Comparison of ENCODE assay signal across 8 mouse cellular contexts in the genomic region with DNA sequence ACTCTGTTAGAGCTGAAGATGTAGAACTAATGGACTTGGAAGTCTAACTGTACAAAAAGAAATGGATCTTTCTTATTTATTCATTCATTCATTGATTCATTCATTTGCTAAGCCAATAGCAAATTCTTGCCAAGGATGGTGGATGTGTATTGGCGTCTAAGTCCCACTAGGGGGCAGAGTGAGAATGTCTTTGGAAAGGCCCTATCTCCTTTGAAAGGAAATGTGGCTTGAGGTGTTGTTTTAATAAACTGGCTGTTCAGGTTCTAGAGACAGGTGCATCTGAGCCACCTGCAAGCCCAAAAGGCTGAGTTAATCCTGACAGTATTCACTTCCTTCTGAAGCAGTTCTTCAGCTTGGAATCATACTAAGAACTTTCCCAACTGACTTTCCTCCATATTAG. TPM values are rescaled to one million over a fixed set of nuclear protein-coding genes. Genes with fewer than 3 reads are reported as not detected.
DNase-seq lines count a peak whose midpoint lies in the region; ATAC-seq and TF ChIP-seq lines count a peak whose summit lies in the region.

No protein-coding gene starts in this region.

- no peaks in the 10 kb centered on the region for H3K36me3 ChIP-seq in forebrain, postnatal 0 days (ENCODE audit: insufficient read depth)
- no peaks in the 10 kb centered on the region for H3K36me3 ChIP-seq in forebrain, embryonic 16.5 days (ENCODE audit: control insufficient read depth, insufficient read depth)
- no peaks in the 10 kb centered on the region for H3K36me3 ChIP-seq in midbrain, embryonic 10.5 days
- no peaks in the 10 kb centered on the region for H3K36me3 ChIP-seq in midbrain, embryonic 16.5 days (ENCODE audit: control insufficient read depth, insufficient read depth, low read length)
- H3K36me3 ChIP-seq in lung, embryonic 14.5 days (ENCODE audit: insufficient read depth), result no peaks in the 10 kb centered on the region

- DNase-seq in forebrain, postnatal 0 days, result peak; percentile 87
- peak; percentile 38 for DNase-seq in midbrain, embryonic 10.5 days (ENCODE audit: low spot score)
- peak; percentile 66 for DNase-seq in ZHBTc4 (ENCODE audit: low read depth, low spot score)
- peak; percentile 91 for DNase-seq in lung, embryonic 14.5 days

- no peak overlapping the region for H3K9ac ChIP-seq in forebrain, postnatal 0 days
- no peak overlapping the region for H3K9ac ChIP-seq in forebrain, embryonic 16.5 days (replicated peaks; ENCODE audit: low read depth, low read length)
- H3K9ac ChIP-seq in midbrain, embryonic 16.5 days (ENCODE audit: low read depth, low read length), result no peak overlapping the region
- H3K9ac ChIP-seq in lung, embryonic 14.5 days, result no peak overlapping the region

- peak; percentile 92 for TF ChIP-seq CTCF in forebrain, postnatal 0 days (IDR thresholded peaks at IDR 0.05; ENCODE audit: low read depth)
- TF ChIP-seq CTCF in lung, embryonic 14.5 days (IDR thresholded peaks at IDR 0.05; ENCODE audit: low read depth), result peak; percentile 93

- 0% methylated on average over 1 of the region's 1 CpGs for WGBS in forebrain, postnatal 0 days
- WGBS in forebrain, embryonic 16.5 days, result 0% methylated on average over 1 of the region's 1 CpGs
- WGBS in midbrain, embryonic 10.5 days, result 0% methylated on average over 1 of the region's 1 CpGs
- WGBS in midbrain, embryonic 16.5 days, result 0% methylated on average over 1 of the region's 1 CpGs
- 0% methylated on average over 1 of the region's 1 CpGs for WGBS in lung, embryonic 14.5 days

- no peak overlapping the region for H3K4me2 ChIP-seq in forebrain, postnatal 0 days (ENCODE audit: low read depth)
- no peak overlapping the region for H3K4me2 ChIP-seq in forebrain, embryonic 16.5 days (ENCODE audit: low read length)
- no peak overlapping the region for H3K4me2 ChIP-seq in midbrain, embryonic 16.5 days (ENCODE audit: low read length)
- no peak overlapping the region for H3K4me2 ChIP-seq in lung, embryonic 14.5 days

- no peak overlapping the region for H3K27ac ChIP-seq in forebrain, postnatal 0 days (ENCODE audit: low read depth, low read length)
- H3K27ac ChIP-seq in forebrain, embryonic 16.5 days (ENCODE audit: low read length), result no peak overlapping the region
- no peak overlapping the region for H3K27ac ChIP-seq in midbrain, embryonic 10.5 days (replicated peaks)
- H3K27ac ChIP-seq in midbrain, embryonic 16.5 days (ENCODE audit: low read length), result no peak overlapping the region
- H3K27ac ChIP-seq in lung, embryonic 14.5 days (ENCODE audit: low read depth), result no peak overlapping the region

- 0 out of 2 replicates have a peak, but pooled peaks cover 3% of the 10 kb centered on the region for H3K27me3 ChIP-seq in forebrain, postnatal 0 days (ENCODE audit: insufficient read depth, low read length)
- 0 out of 2 replicates have a peak, but pooled peaks cover 6% of the 10 kb centered on the region for H3K27me3 ChIP-seq in forebrain, embryonic 16.5 days (replicated peaks; ENCODE audit: control insufficient read depth, insufficient read depth, low read length)
- peaks cover 11% of the 10 kb centered on the region for H3K27me3 ChIP-seq in midbrain, embryonic 10.5 days (ENCODE audit: low read depth, poor library complexity, severe bottlenecking)
- no peaks in the 10 kb centered on the region for H3K27me3 ChIP-seq in midbrain, embryonic 16.5 days (ENCODE audit: control insufficient read depth, insufficient read depth, low read depth, low read length)
- H3K27me3 ChIP-seq in lung, embryonic 14.5 days (ENCODE audit: insufficient read depth, low read length), result no peaks in the 10 kb centered on the region

- no peak overlapping the region for H3K4me3 ChIP-seq in forebrain, postnatal 0 days (ENCODE audit: low read depth, low read length)
- H3K4me3 ChIP-seq in forebrain, embryonic 16.5 days (replicated peaks; ENCODE audit: low read length), result no peak overlapping the region
- H3K4me3 ChIP-seq in midbrain, embryonic 10.5 days, result no peak overlapping the region
- no peak overlapping the region for H3K4me3 ChIP-seq in midbrain, embryonic 16.5 days (ENCODE audit: low read depth, low read length)
- no peak overlapping the region for H3K4me3 ChIP-seq in lung, embryonic 14.5 days (ENCODE audit: low read depth, low read length)

- no peak for ATAC-seq in forebrain, postnatal 0 days
- ATAC-seq in forebrain, embryonic 16.5 days, result no peak
- no peak; the same call in 1 of the 2 replicates for ATAC-seq in midbrain, embryonic 16.5 days
- peak; percentile 67; the same call in 1 of the 2 replicates for ATAC-seq in erythroid progenitor cell, adult 5-6 weeks (replicated peaks; ENCODE audit: low FRiP score, poor library complexity, severe bottlenecking)
- no peak for ATAC-seq in lung, embryonic 14.5 days (ENCODE audit: insufficient read depth)
- no peak for ATAC-seq in activated CD4-positive, CD25-positive, alpha-beta regulatory T cell, adult 4 months

- no peaks in the 10 kb centered on the region for H3K4me1 ChIP-seq in forebrain, postnatal 0 days (ENCODE audit: insufficient read depth)
- H3K4me1 ChIP-seq in forebrain, embryonic 16.5 days (replicated peaks; ENCODE audit: control insufficient read depth, insufficient read depth, low read length), result no peaks in the 10 kb centered on the region
- peaks cover 40% of the 10 kb centered on the region for H3K4me1 ChIP-seq in midbrain, embryonic 10.5 days
- peaks cover 5% of the 10 kb centered on the region for H3K4me1 ChIP-seq in midbrain, embryonic 16.5 days (ENCODE audit: control insufficient read depth, insufficient read depth, low read length)
- H3K4me1 ChIP-seq in lung, embryonic 14.5 days (ENCODE audit: insufficient read depth), result no peaks in the 10 kb centered on the region

- no peaks in the 10 kb centered on the region for H3K9me3 ChIP-seq in forebrain, postnatal 0 days (ENCODE audit: low read length)
- no peaks in the 10 kb centered on the region for H3K9me3 ChIP-seq in forebrain, embryonic 16.5 days (ENCODE audit: control insufficient read depth, low read length)
- H3K9me3 ChIP-seq in midbrain, embryonic 10.5 days (replicated peaks), result no peaks in the 10 kb centered on the region
- no peaks in the 10 kb centered on the region for H3K9me3 ChIP-seq in midbrain, embryonic 16.5 days (replicated peaks; ENCODE audit: control insufficient read depth, low read length, poor library complexity, severe bottlenecking)
- H3K9me3 ChIP-seq in lung, embryonic 14.5 days (ENCODE audit: low read depth, low read length), result no peaks in the 10 kb centered on the region

RNA-seq across cellular contexts. Expression of gene P4ha3, which starts 5.5 kb away (rescaled TPM):
- total RNA-seq in forebrain, postnatal 0 days (2014; rRNA removed), result 3.1 and 7.3 TPM in 2 replicates
- polyA plus RNA-seq in forebrain, postnatal 0 days (2015; fragmentation: Nextera tagmentation; extraction: Ambion mirVana), result 2.2 and 3.0 TPM in 2 replicates
- 1.9 and 2.9 TPM in 2 replicates for polyA plus RNA-seq in forebrain, embryonic 16.5 days (2015; fragmentation: Nextera tagmentation; extraction: Ambion mirVana)
- polyA plus RNA-seq in midbrain, embryonic 10.5 days (2016; fragmentation: Nextera tagmentation; extraction: Ambion mirVana), result 1.4 and 3.1 TPM in 2 replicates
- 6.3 and 6.9 TPM in 2 replicates for polyA plus RNA-seq in midbrain, embryonic 16.5 days (2015; fragmentation: Nextera tagmentation; extraction: Ambion mirVana)
- not detected in 2 replicates for total RNA-seq in erythroid progenitor cell, adult 5-6 weeks (2015; ENCODE audit: low replicate concordance)
- not detected in 2 replicates for total RNA-seq in erythroid progenitor cell, adult 5-6 weeks (2017; ENCODE audit: low replicate concordance)
- polyA plus RNA-seq in lung, embryonic 14.5 days (2014; fragmentation: Nextera tagmentation; extraction: Ambion mirVana), result 21.2 and 22.0 TPM in 2 replicates
- polyA plus RNA-seq in activated CD4-positive, CD25-positive, alpha-beta regulatory T cell, adult 4 months (2017; shearing (Covaris generic)), result under 1 TPM in 1 of 2 experiments, not detected in 1; 0.26 TPM

RNA-seq across cellular contexts. Expression of gene Pgm2l1, which starts 52.6 kb away (rescaled TPM):
- total RNA-seq in forebrain, postnatal 0 days (2014; rRNA removed), result 128 and 135 TPM in 2 replicates
- polyA plus RNA-seq in forebrain, postnatal 0 days (2015; fragmentation: Nextera tagmentation; extraction: Ambion mirVana), result 13.4 and 30.3 TPM in 2 replicates
- 14.1 and 16.6 TPM in 2 replicates for polyA plus RNA-seq in forebrain, embryonic 16.5 days (2015; fragmentation: Nextera tagmentation; extraction: Ambion mirVana)
- 4.5 and 7.3 TPM in 2 replicates for polyA plus RNA-seq in midbrain, embryonic 10.5 days (2016; fragmentation: Nextera tagmentation; extraction: Ambion mirVana)
- 36.5 and 39.4 TPM in 2 replicates for polyA plus RNA-seq in midbrain, embryonic 16.5 days (2015; fragmentation: Nextera tagmentation; extraction: Ambion mirVana)
- total RNA-seq in erythroid progenitor cell, adult 5-6 weeks (2015; ENCODE audit: low replicate concordance), result 14.1 and 19.3 TPM in 2 replicates
- total RNA-seq in erythroid progenitor cell, adult 5-6 weeks (2017; ENCODE audit: low replicate concordance), result 16.0 and 18.9 TPM in 2 replicates
- 2.2 and 2.6 TPM in 2 replicates for polyA plus RNA-seq in lung, embryonic 14.5 days (2014; fragmentation: Nextera tagmentation; extraction: Ambion mirVana)
- polyA plus RNA-seq in activated CD4-positive, CD25-positive, alpha-beta regulatory T cell, adult 4 months (2017; shearing (Covaris generic)), result 1 to 10 TPM; 3.7 to 3.8 TPM

Comparison
In these comparisons a context has a peak if more than half of its experiments do, and no peak if none do; other contexts are left out.
1. DNase-seq: peak in every context shown above with its lines; median percentile 91 in lung, embryonic 14.5 days; 87 in forebrain, postnatal 0 days; 66 in ZHBTc4; 38 in midbrain, embryonic 10.5 days.